In the genomic region with DNA sequence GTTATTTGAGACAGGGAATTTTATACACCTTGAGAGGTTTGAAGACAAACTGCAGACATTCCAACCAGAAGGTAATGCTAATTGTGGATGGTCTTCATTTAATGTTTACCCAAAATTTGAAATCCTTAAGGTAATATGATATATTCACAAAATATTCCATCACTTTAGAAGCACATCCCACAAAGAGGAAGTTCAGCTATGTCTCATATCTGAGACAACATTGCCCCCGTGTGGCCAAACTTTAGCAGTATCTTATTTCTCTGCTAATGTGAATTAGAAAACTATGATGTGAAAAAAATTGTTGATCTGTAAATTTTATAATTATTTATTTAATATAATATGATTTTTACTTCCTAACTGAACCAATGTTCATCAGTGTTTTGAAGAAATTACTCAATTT, we compare ENCODE assay signal across 9 mouse cellular contexts.
A peak's percentile ranks its signal among the peaks of the same experiment; 100 is the strongest.
DNase-seq lines count a peak whose midpoint lies in the region; ATAC-seq lines count a peak whose summit lies in the region.
"Had no signal": no experiment of that assay in that cellular context is flagged by ENCODE, and none has a peak within 500 bp of the region (broad histone marks: within the 10 kb centered on the region; RNA-seq: fewer than 3 reads in every experiment).

No protein-coding gene starts in this region.

- H3K9me3 ChIP-seq in midbrain, embryonic 13.5 days, result no peaks in the 10 kb centered on the region
- H3K9me3 ChIP-seq: limb, embryonic 12.5 days had no signal

- peak; percentile 58; the same call in 1 of the 2 replicates for ATAC-seq in midbrain, embryonic 13.5 days
- no peak for ATAC-seq in inflammation-experienced regulatory T-cells, adult 6 months

- no peak overlapping the region for H3K4me3 ChIP-seq in midbrain, embryonic 13.5 days (replicated peaks)
- H3K4me3 ChIP-seq: limb, embryonic 12.5 days had no signal

- H3K4me1 ChIP-seq in midbrain, embryonic 13.5 days (replicated peaks), result no peaks in the 10 kb centered on the region
- H3K4me1 ChIP-seq: limb, embryonic 12.5 days had no signal

- WGBS in midbrain, embryonic 13.5 days, result 3% methylated on average over 1 of the region's 1 CpGs

- H3K27ac ChIP-seq in midbrain, embryonic 13.5 days, result no peak overlapping the region
- H3K27ac ChIP-seq: limb, embryonic 12.5 days had no signal

- H3K36me3 ChIP-seq in midbrain, embryonic 13.5 days, result no peaks in the 10 kb centered on the region
- H3K36me3 ChIP-seq: limb, embryonic 12.5 days had no signal

- intact Hi-C loops in heart, postnatal 10 days (cut with DNase I), result no loop called here

- no peak overlapping the region for H3K4me2 ChIP-seq in midbrain, embryonic 13.5 days (replicated peaks)
- H3K4me2 ChIP-seq: limb, embryonic 12.5 days had no signal

- peak; percentile 29 to 35 for DNase-seq in heart, postnatal 10 days
- no peak for DNase-seq in heart, adult 11 months
- DNase-seq in urinary bladder, postnatal 14 days (ENCODE audit: low spot score), result peak; percentile 33
- DNase-seq in urinary bladder, postnatal 4 days (ENCODE audit: low spot score in 2 of 2), result no peak
- peak; percentile 78 for DNase-seq in embryo, embryonic 11 days
- peak; percentile 58 to 64 for DNase-seq in kidney, postnatal 4 days

- H3K27me3 ChIP-seq in midbrain, embryonic 13.5 days, result no peaks in the 10 kb centered on the region
- H3K27me3 ChIP-seq: limb, embryonic 12.5 days had no signal

- H3K9ac ChIP-seq in midbrain, embryonic 13.5 days (replicated peaks), result no peak overlapping the region
- H3K9ac ChIP-seq: limb, embryonic 12.5 days had no signal

Comparison
In these comparisons a context has a peak if more than half of its experiments do, and no peak if none do; other contexts are left out.
1. DNase-seq: peak in heart, postnatal 10 days (2 of 2), urinary bladder, postnatal 14 days (single experiment), embryo, embryonic 11 days (single experiment) and kidney, postnatal 4 days (2 of 2); none in heart, adult 11 months (single experiment) and urinary bladder, postnatal 4 days (0 of 2).